Mouse (Mus musculus) urinary bladder, adult 18-20 months (tissue): ENCODE measurements around the gene Cdc42se2.

Experiments used
- DNase-seq, 2 experiments: peaks; one replicate each; pipeline ENCODE4 v3.0.0; 2022; ENCODE audit warnings: low spot score in 2 of 2, mixed read lengths in 2 of 2

Gene Cdc42se2

DNA sequence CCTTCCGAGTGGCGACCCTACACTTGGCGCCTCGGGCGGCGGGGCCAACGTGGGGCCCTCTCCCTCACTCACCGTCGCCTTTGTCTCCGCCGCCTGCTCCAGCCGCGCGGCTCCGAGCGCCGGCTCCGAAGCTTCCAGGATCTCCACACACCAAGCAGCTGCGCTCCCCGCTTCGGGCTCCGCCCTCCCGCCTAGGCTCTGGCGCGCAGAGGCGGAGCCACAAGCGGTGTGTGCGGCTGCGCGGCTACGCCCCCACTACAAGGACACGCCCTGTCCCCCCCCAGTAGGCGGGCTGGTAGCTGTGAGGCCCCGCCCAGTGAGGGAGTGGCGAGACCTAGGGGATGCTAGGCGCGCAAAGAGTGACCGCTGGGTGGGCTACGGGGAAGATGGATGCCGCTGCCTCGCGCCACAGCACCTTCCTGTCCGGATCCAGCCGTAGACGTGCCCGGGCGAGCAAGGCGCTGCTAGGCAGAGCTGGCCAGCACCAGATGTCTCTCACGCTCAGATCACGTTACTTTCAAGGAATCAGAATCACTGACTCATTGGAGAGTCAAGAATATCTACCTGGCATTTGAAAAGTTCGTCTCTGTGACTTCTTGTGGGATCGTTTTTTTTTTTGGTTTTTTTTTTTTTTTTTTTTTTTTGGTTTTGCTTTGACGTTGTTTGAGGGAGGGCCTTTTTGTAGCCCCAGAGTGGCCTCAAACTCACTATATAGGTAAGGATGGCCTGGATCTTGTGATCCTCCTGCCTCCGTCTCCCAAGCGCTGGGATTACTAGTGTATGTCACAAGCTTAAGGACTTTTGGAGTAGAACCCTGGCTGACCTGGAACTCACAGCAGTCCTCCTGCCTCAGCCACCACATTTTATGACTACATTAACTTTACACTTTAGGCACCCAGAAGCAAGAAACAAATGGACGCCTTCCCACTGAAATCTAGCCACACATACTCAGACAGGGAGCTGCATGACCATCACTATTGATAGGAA, at the start of gene Cdc42se2:
Gene Cdc42se2, minus strand, starts transcription at position 188 of the 987 bp plus-strand sequence.
- peak; percentile 92 to 98 for DNase-seq

DNA sequence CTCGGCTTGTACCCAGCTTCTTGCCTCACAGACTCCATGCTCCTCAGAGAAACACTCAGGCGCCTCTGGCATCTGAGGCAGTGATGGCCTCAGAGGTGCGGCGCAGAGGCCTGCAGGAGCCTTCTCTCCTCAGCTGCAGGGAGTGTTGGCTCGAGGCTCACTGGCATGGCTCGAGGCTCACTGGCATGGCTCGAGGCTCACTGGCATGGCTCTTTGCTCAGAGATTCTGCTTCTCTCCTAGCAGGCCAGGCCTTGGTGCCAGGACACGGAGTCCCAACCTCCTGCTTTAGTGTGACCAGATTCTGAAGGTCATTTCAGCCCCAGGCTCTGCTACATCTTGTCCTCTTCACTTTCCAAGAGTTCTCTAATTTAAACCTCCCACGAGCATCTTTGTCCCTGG, 48.6 kb upstream of the Cdc42se2 start:
- DNase-seq: no peak

DNA sequence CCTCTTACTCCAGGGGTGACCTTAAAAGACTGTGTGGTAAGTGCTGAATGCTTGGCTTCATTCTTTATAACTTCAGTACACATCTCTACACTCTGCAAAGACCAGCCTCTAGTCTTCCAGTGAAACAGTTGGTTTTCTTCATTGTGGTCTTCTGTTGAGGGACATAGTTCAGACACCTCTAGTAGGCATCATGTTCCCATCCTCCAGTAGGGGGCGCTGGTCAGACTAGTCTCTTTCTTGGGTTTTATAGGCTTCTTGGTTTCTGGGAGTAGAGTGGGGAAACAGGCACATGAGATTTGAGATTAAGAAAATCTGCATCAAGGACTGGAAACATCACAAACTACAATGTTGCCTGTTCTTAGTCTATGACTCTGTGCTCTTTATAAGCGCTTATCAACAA, 47.1 kb upstream of the Cdc42se2 start:
- DNase-seq: no peak

DNA sequence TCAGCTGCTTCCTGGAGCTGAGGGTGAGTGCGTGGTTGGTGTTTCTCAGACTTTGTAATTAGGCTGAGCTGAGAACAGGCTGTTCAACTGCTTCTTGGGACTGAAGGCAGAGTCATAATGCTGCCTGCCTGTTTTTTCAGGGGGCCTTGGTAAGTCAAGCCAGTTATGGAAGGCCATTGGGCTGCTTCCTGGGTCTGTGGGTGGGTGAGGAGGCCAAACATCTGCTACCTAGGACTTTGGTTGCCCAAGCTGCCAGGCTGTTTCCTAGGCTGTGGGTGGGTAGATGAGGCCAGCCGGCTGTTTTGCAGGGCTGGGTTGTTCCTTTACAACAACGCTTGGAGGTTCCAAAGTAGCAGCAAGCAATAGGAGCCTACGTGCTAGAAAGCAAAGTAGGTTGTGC, 46.4 kb upstream of the Cdc42se2 start:
- no peak for DNase-seq

DNA sequence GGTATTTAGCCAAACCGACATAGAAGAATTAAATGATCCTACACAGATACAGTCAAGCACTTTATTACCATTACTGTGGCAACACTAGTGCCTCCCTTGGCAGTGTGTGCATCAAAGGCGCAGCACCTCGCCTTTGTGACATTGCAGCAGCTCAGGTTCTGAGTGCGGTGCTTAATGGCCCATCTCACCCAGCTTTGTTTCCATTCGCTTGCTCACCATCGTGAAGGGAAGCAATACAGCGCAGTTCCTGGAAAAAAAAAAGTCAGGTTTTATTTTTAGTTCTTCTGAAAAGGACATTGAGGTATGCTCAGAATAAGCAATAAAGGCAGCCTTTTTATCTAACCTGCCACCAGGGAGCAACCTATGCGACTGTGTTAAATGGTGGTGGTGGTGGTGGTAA, 39.3 kb upstream of the Cdc42se2 start:
- no peak for DNase-seq

DNA sequence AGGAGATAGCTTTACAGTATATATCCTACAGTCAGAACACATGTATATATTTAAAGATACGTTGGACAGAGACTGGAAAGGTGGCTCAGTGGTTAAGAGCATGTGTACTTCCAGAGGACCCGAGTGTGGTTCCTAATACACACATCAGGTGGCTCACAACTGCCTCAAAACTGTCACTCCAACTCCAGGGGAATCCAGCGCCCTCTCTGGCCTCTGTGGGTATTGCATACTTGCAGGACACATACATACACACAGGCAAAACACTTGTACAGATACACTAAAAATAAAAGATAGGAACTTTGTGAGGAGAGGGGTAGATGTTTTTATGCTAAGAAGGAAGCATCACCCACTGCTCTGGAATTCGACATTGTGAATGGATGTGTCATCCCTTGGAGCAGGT, 38.3 kb upstream of the Cdc42se2 start:
- DNase-seq: no peak

DNA sequence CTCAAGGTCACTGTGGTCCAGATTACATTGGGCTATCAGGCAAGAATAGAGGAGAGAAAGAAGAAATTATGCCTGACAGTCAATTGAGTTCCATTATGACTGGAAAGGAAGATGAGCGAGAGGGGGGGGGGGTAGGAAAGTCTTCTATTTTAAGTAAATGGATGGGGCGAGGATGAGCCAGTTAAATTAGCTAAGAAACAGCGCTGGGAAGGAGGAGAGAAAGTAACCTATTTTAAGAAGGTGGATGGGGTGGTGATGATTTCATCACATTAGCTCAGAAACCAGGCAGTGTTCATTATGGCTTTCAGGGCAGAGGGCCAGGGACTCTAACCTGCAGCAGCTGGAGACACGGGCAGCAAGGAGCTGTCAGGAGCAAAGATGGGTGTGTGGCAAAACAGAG, 36.0 kb upstream of the Cdc42se2 start:
- DNase-seq: no peak

DNA sequence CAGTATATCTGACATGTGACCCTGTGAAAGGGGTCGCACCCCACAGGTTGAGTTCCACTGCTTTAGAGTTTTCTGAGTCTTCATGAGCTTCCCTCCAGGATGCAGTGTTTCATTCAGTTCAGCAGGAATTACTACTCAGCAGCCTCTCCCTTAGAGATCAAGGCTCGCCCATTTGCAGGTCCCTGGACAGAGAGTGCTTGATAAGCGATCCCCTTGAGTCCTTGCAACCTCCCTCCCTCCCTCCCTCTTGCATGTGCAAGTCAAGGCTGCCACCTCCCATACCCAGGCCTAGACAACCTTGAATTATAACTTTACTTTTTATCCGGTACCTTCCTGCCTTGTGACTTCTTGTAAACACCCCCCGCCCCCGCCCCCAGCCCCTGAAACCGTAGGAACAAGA, 32.0 kb upstream of the Cdc42se2 start:
- no peak for DNase-seq

DNA sequence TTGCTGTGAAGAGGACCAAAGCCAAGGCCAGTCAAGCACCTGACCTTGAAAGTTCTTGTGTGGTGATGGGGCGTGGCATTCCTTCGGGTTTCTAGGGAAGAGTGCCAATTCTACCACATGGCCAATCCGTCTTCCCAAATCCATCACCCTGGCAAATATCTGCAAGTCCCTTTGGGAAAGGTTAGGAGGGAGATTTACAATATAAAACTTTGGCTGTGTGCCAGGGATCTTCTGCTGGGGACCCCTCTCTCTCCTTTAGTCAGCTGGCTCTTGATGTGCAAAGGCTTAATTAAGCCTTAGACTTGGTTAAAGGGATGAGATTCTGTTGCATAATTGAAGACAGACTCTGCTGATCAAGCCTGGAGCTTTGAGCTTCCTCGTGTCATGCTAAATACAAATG, 30.0 kb upstream of the Cdc42se2 start:
- DNase-seq: no peak

DNA sequence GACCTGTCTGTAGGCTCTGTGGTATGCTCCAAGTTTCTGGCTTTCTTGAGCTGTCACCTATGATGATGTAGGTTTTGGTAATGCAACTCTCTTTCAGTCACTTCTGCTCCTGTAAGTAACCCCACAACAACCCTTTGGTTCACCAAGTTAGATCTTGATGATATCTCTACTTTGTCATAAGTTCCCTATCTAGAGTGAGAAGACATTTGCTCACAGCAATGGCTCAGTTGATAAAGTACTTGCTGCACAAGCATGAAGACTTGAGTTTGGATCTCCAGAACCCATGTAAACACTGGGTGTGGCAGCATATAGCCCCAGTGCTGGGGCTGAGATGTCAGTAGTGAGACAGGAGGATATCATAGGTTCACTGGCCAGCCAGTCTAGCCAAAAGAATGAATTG, 28.2 kb upstream of the Cdc42se2 start:
- DNase-seq: no peak

DNA sequence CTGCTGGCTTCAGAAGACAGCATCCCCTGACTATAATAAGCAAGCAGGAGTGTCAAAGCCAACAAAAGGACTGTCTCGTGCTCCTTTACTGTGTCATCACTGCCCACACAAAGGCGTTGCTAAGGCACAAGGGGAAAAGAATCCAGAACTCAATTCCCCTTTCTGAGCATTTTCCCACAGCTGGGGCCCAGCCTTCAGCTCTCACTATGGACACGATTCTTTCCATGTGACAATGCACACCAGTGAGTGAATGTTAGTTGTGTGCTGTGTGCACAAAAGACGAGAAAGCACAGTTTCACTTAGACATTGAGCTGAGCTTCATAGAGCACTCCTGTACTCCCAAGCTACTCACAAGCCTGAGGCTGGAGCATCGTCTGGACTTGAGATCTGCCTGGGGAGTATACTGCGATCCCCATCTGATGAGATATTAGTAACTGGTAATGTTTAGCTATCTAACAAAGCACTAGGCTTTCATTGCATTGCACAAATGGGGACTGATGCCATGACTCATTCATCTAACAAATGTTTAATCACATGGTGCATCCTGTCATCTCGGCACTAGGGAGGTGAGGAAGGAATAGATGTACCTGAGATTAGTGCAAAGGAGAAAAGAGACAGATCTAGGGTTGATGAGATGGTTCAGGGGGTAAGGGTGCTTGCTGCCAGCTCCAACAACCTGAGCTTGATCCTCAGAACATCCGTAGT, 25.5 kb upstream of the Cdc42se2 start:
- DNase-seq: no peak

DNA sequence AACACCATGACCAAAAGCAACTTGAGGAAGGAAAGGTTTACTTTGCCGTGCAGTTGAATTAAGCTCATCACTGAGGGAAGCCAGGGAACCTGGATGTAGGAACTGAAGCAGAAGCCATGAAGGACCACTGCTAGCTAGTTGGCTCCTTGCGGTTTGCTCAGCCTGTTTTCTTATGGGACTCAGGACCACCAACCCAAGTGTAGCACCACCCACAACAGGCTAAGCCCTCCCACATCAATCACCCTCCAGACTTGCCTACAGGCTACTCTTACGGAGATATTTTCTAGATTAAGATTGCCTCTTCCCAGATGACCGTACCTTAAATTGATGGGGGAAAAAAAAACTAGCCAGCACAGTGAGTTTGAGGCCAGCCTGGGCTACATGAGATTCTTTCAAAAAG, 24.8 kb upstream of the Cdc42se2 start:
- no peak for DNase-seq

DNA sequence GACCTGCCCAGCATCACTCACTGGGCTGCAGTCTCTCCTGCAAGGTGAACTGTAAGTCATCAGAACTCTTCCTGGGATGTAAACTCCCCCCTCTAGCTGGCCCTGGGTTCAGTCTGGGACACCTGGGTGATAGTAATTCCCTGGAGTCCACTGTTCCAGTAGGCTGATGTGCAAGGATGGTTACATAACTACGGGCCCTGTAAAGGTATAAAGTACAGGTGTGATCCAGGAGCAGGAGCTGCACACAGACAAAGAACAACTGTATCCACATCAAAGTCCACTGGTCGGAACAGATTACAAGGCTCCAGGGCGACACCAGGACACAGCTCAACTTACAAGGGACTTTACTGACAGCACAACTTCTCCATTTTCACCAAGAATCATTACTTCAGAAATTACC, 23.6 kb upstream of the Cdc42se2 start:
- DNase-seq: no peak

DNA sequence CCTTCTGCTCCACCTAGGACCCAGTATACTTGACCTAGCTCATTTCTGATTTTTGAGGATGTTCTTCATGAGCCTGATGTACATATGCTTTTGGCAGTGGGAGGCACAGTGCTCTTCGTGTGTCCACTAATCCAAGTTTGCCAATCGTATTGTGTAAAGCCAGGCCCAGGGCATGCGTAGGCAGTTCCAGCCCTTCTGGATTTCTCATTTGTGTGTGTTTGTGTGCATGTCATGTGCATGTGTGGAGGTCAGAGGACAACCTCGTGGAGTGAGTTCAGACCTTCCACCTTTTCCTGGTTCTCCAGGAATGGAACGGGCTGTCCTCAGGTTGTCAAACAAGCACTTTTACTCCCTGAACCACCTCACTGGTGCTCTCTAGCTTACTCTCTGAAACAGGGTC, 22.1 kb upstream of the Cdc42se2 start:
- DNase-seq: no peak

DNA sequence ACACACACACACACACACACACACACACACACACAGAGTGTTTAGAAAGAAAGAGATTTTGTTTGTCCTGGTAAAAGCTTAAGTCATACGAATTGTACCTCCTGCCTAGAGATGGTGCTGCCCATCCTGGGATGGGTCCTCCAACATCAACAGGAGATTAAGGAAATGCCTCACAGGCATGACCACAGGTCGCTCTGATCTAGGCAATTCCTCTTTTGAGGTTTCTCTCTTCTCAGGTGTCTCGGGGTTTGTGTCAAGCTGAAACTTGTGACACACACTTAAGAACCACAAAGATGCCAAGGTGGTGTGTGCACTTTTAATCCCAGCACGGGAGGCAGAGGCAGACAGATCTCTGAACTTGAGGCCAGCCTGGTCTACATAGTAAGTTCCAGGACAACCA, 20.7 kb upstream of the Cdc42se2 start:
- no peak for DNase-seq

DNA sequence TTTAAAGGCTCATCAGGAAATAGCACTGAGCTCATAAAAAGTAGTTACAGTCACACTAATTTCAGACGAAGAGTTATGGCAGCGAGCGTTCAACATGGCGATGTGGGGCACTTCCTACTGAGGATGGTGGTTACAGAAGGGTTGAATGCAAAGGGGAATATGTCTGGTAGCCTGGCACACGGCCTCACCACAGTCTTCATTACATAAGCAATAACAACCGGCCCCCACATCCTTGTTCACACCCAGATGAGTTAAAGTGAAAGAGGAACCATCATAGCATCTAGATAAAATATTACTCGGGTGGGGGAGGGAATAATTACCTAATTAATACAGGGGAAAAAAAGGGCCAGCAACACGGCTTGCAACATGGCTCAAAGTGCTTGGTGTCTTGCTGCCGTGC, 20.2 kb upstream of the Cdc42se2 start:
- no peak for DNase-seq

DNA sequence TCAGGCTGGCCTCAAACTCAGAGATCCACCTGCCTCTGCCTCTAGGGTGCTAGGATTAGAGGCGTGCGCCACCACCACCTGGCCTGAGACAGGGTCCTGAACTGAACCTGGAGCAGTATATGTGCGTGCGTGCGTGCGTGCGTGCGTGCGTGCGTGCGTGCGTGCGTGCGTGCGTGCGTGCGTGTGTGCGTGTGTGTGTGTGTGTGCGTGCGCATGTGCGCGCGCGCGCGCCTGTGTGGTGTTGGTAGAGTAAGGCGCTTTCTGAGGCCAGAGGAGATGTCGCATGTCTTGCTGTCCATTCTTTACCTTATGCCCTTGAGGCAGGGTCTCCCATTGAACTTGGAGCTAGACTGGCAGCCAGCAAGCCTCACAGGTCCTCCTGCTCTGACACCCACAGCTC, 19.4 kb upstream of the Cdc42se2 start:
- no peak for DNase-seq

DNA sequence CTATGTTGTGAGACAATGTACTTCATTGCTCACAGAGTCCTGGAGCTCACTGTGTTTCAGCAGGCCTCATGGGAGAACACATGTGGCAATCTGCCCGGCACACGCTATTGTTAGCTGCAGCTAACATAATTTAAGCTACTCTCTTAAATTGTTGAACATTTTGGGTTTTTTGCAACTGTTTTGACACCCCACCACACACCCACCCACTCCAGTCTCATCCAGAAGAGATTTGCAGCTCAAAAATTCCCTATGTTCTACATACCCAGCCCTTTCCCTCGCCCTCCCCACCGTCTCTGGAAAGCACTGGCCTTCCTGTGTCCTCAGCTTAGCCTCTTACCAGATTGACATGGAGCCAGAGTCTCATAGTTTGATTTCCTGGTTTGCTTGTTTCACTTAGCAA, 17.7 kb upstream of the Cdc42se2 start:
- no peak for DNase-seq

DNA sequence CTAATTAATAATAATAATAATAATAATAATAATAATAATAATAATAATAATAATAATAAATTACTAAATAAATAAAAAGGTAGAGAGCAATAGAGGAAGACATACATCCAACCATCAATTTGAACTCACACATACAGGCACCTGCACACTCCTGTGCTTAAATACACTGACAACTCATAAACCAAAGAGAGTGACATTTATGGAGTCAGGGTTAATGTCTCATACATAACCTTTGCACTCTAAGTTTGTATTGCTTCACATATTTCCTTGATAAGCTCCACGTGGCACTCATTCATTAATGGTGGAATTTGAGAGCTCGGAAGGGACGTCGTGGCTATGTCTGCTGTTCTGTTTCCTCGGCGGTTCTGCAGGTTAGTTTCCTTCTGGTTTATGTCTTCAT, 15.1 kb upstream of the Cdc42se2 start:
- DNase-seq: no peak

DNA sequence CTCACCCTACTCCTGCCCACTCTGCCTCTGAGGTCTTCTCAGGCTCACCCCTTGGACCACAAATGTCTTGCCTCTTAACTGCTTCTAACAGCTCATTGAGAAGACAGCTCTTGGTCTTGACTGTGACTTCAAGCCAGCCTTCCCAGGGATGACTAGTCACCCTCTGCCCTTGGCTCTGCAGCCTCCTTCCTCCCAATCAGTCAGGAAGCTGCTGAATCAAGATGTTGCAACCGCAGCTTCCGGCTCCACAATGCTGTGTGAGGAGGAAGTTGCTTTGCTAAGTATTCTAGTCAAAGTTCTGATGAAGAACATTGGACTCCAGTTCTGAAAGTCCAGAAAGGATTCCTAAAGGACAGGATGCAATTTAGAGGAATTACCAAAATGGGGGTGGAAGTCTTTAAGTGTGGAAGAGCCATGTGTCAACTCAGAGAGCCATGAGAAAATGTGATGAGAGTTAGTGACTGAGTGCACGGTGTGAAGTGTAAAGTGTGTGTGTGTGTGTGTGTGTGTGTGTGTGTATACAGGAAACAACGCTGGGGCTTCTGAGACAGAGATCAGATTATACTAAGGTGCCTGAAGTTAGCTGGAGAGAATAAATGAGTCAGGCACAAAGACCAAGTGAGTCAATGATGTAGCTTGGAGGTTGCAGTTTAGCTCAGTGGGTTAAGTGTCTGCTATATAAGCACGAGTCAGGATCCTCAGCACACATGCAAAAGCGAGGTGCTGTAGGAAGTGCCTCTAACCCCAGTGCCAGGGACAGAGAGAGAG, 14.5 kb upstream of the Cdc42se2 start:
- DNase-seq: no peak

DNA sequence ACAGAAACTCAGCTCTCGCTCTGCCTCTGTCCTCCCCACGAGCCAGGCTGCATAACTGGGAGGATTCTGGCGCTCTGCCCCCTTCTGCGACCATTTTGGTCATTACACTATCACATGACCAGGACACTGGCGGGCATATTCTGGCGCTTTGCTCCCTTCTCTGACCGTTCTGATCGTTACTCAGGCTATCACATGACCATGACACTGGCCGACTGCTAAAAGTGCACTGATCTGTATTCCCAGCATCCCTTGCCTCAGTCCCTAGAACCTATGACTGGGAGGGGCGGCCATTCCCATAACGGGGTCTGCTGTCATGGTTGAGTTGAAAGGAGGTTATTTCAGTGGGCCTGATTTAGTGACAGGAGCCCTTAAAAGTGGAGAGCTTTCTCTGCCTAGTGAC, 9.1 kb upstream of the Cdc42se2 start:
- no peak for DNase-seq

DNA sequence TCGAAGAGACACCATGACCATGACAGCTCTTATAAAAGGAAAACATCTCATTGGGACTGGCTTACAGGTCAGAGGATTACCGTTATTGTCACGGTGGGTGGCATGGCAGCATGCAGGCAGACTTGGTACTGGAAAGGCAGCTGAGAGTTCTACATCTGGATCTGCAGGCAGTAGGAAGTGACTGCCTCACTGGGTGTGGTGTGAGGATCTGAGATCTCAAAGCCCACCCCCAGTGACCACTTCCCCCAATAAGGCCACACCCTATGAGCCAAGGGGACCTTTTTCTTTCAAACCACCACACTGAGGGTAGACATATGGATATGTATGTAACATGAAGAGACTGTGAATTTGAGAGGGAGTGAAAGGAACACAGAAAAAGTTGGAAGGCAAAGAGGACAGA, 7.2 kb upstream of the Cdc42se2 start:
- no peak for DNase-seq
